Mouse (Mus musculus) midbrain, embryonic 11.5 days (tissue): ENCODE data around the gene Rhox10. TPM values are rescaled to one million over a fixed set of nuclear protein-coding genes. Genes with fewer than 3 reads are reported as not detected.
"Not testable (repeated sequence)": the region's sequence is repeated elsewhere in the genome, so short reads cannot be mapped to it uniquely, and the experiment has no call there.

ENCODE experiments used
- ATAC-seq: fragments of 200-750 bp; cut with Nextera tagmentation; 2 replicates; pipeline ENCODE4 v1.8.0; 2017; ENCODE audit warnings: moderate TSS enrichment, moderate library complexity; ENCODE audit not compliant: low FRiP score
- DNase-seq: peaks from one replicate; pipeline ENCODE4 v3.0.0; 2015; ENCODE audit warnings: low spot score; ENCODE audit errors: missing footprints
- H3K27ac ChIP-seq: fragments of 300-500 bp; sonication (generic); 2 replicates; pipeline ENCODE4 v1.5.1; 2014; ENCODE audit warnings: low read depth, low read length
- H3K27me3 ChIP-seq: fragments of 300-500 bp; sonication (generic); 2 replicates; pipeline ENCODE4 v1.6.1; 2014; ENCODE audit warnings: mild to moderate bottlenecking, low read length, moderate library complexity, mixed read lengths; ENCODE audit not compliant: control insufficient read depth, insufficient read depth
- H3K36me3 ChIP-seq: fragments of 300-500 bp; sonication (generic); 2 replicates; pipeline ENCODE4 v1.6.1; 2014; ENCODE audit warnings: mild to moderate bottlenecking, low read length, moderate library complexity, mixed read lengths; ENCODE audit not compliant: control insufficient read depth, insufficient read depth
- H3K4me1 ChIP-seq: fragments of 300-500 bp; sonication (generic); 2 replicates; pipeline ENCODE4 v1.6.1; 2014; ENCODE audit warnings: low read length; ENCODE audit not compliant: control insufficient read depth, insufficient read depth
- H3K4me2 ChIP-seq: fragments of 300-500 bp; sonication (generic); 2 replicates; pipeline ENCODE4 v1.6.1; 2014; ENCODE audit warnings: mild to moderate bottlenecking, moderate library complexity
- H3K4me3 ChIP-seq: fragments of 300-500 bp; sonication (generic); 2 replicates; pipeline ENCODE4 v1.5.1; 2014; ENCODE audit warnings: low read depth, low read length
- H3K9ac ChIP-seq: fragments of 300-500 bp; sonication (generic); 2 replicates; pipeline ENCODE4 v1.6.1; 2014; ENCODE audit warnings: low read length
- H3K9me3 ChIP-seq: fragments of 300-500 bp; sonication (generic); 2 replicates; pipeline ENCODE4 v1.6.1; 2016; ENCODE audit warnings: low read length; ENCODE audit not compliant: control insufficient read depth
- WGBS: fragments of 180-500 bp; shearing (Covaris S2); extraction: QIAGEN DNeasy Blood & Tissue Kit; methylation state at CpG from one replicate; pipeline ENCODE4 v1.1.7; 2014; 5-methylcytosine and 5-hydroxymethylcytosine counted together
- polyA plus RNA-seq: library from polyadenylated mRNA; unstranded; fragments of >200 nt; fragmentation: Nextera tagmentation; extraction: Ambion mirVana; gene quantifications from 2 replicates; pipeline ENCODE4 v1.2.1, GENCODE M21; 2014

Rhox10 gene
- not detected in 2 replicates for polyA plus RNA-seq

DNA sequence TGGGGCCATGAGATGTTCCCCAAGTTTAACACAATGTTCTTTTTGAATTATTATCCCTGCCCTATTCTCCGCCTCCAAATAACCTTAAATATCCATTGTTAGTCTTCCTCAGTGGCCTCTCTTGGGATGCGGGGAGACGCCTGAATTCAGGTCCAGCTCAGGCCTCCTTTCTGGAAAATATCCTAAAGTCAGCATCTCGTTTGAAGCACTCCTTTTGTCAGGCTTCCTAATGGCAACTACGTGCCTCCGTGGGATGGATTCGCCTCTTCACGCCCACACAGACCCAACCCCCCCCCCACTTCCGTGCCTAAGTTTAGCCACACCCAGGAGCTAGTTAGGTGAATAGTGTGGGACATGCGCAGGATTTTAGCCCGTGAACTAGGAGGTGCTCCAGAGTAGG, at the start of gene Rhox10:
Gene Rhox10, plus strand, starts transcription at position 301 of the 400 bp plus-strand sequence.
- H3K9me3 ChIP-seq, result no peaks in the 10 kb centered on the region
- H3K4me1 ChIP-seq, result no peaks in the 10 kb centered on the region
- H3K36me3 ChIP-seq, result no peaks in the 10 kb centered on the region
- no peak within 1 kb of the TSS for H3K27ac ChIP-seq
- no peak within 1 kb of the TSS for H3K9ac ChIP-seq
- no peak within 1 kb of the TSS for H3K4me3 ChIP-seq
- DNase-seq, result no peak
- H3K27me3 ChIP-seq, result no peaks in the 10 kb centered on the region
- H3K4me2 ChIP-seq, result no peak within 1 kb of the TSS
- ATAC-seq, result no peak
- WGBS, result 90% methylated on average over 11 of the region's 11 CpGs

DNA sequence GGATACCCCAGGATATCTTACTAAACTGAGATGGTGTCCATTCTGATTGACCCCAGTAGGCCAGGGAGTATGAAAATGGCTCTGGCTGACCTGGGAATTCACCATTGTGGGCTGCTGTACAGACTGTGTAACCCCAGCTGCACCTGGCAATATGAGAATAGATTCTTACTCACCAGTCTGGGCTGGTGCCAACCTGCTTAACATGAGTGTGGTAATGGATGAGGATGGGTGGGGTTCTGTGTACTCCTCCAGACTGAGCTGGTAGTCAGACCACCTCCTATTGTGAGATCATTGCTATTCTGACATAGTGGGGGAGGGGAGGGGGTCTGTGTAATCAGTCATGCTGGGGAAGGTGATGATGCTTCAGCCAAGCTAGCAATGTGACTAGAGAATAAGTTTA, 47.7 kb upstream of the Rhox10 start, which contains the start of gene Btg1-ps1:
Gene Btg1-ps1, minus strand, starts transcription at position 219 of the 400 bp plus-strand sequence.
- ATAC-seq, H3K27me3 ChIP-seq, H3K4me3 ChIP-seq, H3K4me1 ChIP-seq, H3K27ac ChIP-seq, H3K4me2 ChIP-seq, H3K36me3 ChIP-seq, H3K9me3 ChIP-seq, H3K9ac ChIP-seq, DNase-seq: not testable (repeated sequence)

DNA sequence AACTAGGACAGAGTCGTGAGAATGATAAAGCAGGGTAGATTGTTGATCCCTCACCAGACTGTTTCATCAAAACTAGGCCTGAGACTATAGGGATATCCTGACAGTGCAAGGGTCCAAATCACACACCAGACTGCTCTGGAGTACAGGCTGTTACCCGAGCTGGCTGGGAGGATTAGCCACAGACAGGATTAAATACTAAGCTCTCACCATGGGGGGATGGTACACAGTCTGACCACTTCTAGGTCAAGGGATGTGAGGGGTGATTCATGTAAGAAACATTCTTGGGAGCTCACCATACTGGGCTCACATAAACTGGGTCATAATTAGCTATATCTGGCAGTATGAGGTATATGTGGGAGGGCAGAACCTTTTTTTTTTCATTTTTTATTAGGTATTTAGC, 32.4 kb upstream of the Rhox10 start:
- DNase-seq, result no peak
- ATAC-seq, result no peak
- H3K4me2 ChIP-seq, result no peak overlapping the region
- H3K36me3 ChIP-seq, result no peaks in the 10 kb centered on the region
- H3K27me3 ChIP-seq, result no peaks in the 10 kb centered on the region
- no peaks in the 10 kb centered on the region for H3K4me1 ChIP-seq
- no peak overlapping the region for H3K4me3 ChIP-seq
- 48% methylated on average over 2 of the region's 2 CpGs for WGBS
- H3K9me3 ChIP-seq, result no peaks in the 10 kb centered on the region
- H3K9ac ChIP-seq, result no peak overlapping the region
- H3K27ac ChIP-seq, result no peak overlapping the region

- no peaks in the 10 kb centered on the region for H3K27me3 ChIP-seq
- H3K9me3 ChIP-seq, result no peaks in the 10 kb centered on the region
- no peaks in the 10 kb centered on the region for H3K36me3 ChIP-seq
- H3K4me2 ChIP-seq, result no peak overlapping the region
- no peaks in the 10 kb centered on the region for H3K4me1 ChIP-seq
- H3K9ac ChIP-seq, result no peak overlapping the region
- H3K4me3 ChIP-seq, result no peak overlapping the region
- DNase-seq, result no peak
- no peak overlapping the region for H3K27ac ChIP-seq
- no peak for ATAC-seq
- 93% methylated on average over 5 of the region's 5 CpGs for WGBS
Measured at GRCm38 (mm10) chrX:38039666-38040065, 26.6 kb upstream of the Rhox10 start.

- DNase-seq, H3K27ac ChIP-seq, H3K9ac ChIP-seq, H3K4me1 ChIP-seq, H3K36me3 ChIP-seq, H3K4me3 ChIP-seq, H3K27me3 ChIP-seq, H3K4me2 ChIP-seq, ATAC-seq, H3K9me3 ChIP-seq: not testable (repeated sequence)
Measured at GRCm38 (mm10) chrX:38043014-38043413, 23.3 kb upstream of the Rhox10 start, which contains the start of gene Btg1-ps2. Gene Btg1-ps2, minus strand, starts transcription at chrX:38043114.

DNA sequence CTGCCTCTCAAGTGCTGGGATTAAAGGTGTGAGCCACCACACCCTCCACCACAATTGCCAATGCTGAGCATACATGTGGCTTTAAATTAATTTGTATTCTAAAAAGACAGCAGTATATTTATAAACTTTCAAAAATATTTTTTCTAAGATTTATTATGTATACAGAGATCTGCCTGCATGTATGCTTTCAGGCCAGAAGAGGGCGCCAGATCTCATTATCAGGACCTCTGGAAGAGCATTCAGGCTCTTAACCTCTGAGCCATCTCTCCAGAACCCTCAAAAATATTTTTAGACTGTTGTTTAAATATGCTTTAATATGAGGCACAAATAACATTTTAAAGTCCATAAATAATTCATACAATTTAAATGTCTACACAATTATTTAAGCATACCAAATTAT, 4.7 kb upstream of the Rhox10 start:
- 3% methylated on average over 1 of the region's 1 CpGs for WGBS
- Histone ChIP-seq H3K27ac (no peak overlapping the region), H3K4me3 (no peak overlapping the region), H3K4me1 (no peaks in the 10 kb centered on the region), H3K4me2 (no peak overlapping the region), H3K9me3 (no peaks in the 10 kb centered on the region), H3K27me3 (no peaks in the 10 kb centered on the region), H3K9ac (no peak overlapping the region), H3K36me3 (no peaks in the 10 kb centered on the region)
- DNase-seq (no peak), ATAC-seq (no peak)

DNA sequence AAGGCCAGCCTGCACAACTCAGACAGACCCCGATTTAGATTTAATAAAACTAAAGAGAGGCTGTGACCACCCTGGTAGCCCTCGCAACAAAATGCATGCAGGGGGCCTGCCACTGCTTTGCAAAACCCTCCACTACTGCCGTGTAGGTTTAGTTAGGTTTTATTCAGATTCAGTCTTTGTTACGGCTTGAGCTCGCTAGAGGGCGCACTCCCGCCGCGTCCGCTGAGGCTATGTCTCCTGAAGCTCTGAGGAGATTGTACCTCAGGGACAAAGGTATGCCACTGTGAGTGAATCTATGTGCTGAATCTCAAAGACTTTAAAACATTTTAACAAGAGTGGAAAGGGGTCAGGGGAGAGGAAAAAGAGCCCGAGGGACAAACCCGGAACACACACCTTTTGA, 18.0 kb downstream of the Rhox10 start:
- no peak for ATAC-seq
- Histone ChIP-seq H3K27me3 (no peaks in the 10 kb centered on the region), H3K9ac (no peak overlapping the region), H3K27ac (no peak overlapping the region), H3K4me3 (no peak overlapping the region), H3K36me3 (no peaks in the 10 kb centered on the region), H3K4me1 (no peaks in the 10 kb centered on the region), H3K9me3 (no peaks in the 10 kb centered on the region), H3K4me2 (no peak overlapping the region)
- WGBS, result 17% methylated on average over 12 of the region's 12 CpGs
- peak; percentile 89 for DNase-seq

- 84% methylated on average over 9 of the region's 9 CpGs for WGBS
- Histone ChIP-seq H3K36me3 (no peaks in the 10 kb centered on the region), H3K27ac (no peak within 1 kb of the TSS), H3K4me2 (no peak within 1 kb of the TSS), H3K27me3 (no peaks in the 10 kb centered on the region), H3K4me1 (no peaks in the 10 kb centered on the region), H3K9ac (no peak within 1 kb of the TSS), H3K4me3 (no peak within 1 kb of the TSS), H3K9me3 (no peaks in the 10 kb centered on the region)
- DNase-seq (no peak), ATAC-seq (no peak)
Measured at GRCm38 (mm10) chrX:38085041-38085440, 18.8 kb downstream of the Rhox10 start, which contains the start of gene Rhox11. Gene Rhox11, minus strand, starts transcription at chrX:38085141.

- Histone ChIP-seq H3K36me3 (no peaks in the 10 kb centered on the region), H3K4me3 (no peak within 1 kb of the TSS), H3K27me3 (no peaks in the 10 kb centered on the region), H3K4me2 (no peak within 1 kb of the TSS), H3K27ac (no peak within 1 kb of the TSS), H3K9ac (no peak within 1 kb of the TSS), H3K4me1 (no peaks in the 10 kb centered on the region), H3K9me3 (no peaks in the 10 kb centered on the region)
- WGBS, result 85% methylated on average over 4 of the region's 4 CpGs
- no peak for DNase-seq
- no peak for ATAC-seq
Measured at GRCm38 (mm10) chrX:38110807-38111206, 44.5 kb downstream of the Rhox10 start, which contains the start of gene Rhox12. Gene Rhox12, minus strand, starts transcription at chrX:38110907.
